Mouse (Mus musculus) CH12.LX (cell line): ENCODE measurements around the gene Slc48a1.

ENCODE experiments used
- CTCF ChIP-seq, 2 experiments: IDR thresholded peaks in 1 of 2; conservative IDR thresholded peaks in 1 of 2; 2 replicates each; pipeline ENCODE4 v1.5.1; 2011 to 2012; ENCODE audit warnings: low read depth in 2 of 2, low read length in 2 of 2, improper control_type of control experiment in 1 of 2, inconsistent platforms in 1 of 2, mild to moderate bottlenecking in 1 of 2, moderate library complexity in 1 of 2
- EP300 ChIP-seq: IDR thresholded peaks from 2 replicates; pipeline ENCODE4 v1.6.1; 2011; ENCODE audit warnings: low read length, improper control_type of control experiment
- KAT2A ChIP-seq: IDR thresholded peaks from 2 replicates; pipeline ENCODE4 v1.6.1; 2012; ENCODE audit warnings: low read length, improper control_type of control experiment, inconsistent platforms; ENCODE audit not compliant: insufficient replicate concordance
- POLR2A ChIP-seq: IDR thresholded peaks from 2 replicates; pipeline ENCODE4 v1.6.1; 2011; ENCODE audit warnings: low read depth, mild to moderate bottlenecking, improper control_type of control experiment, low read length
- RCOR1 ChIP-seq: conservative IDR thresholded peaks from 2 replicates; pipeline ENCODE4 v1.6.1; 2012; ENCODE audit warnings: low read depth, mild to moderate bottlenecking, inconsistent platforms, low read length, improper control_type of control experiment
- UBTF ChIP-seq: IDR thresholded peaks from 2 replicates; pipeline ENCODE4 v1.6.1; 2012; ENCODE audit warnings: low read depth, mild to moderate bottlenecking, inconsistent platforms, low read length, improper control_type of control experiment, moderate library complexity

- no peak for TF ChIP-seq UBTF
- TF ChIP-seq POLR2A, result no peak
- no peak for TF ChIP-seq RCOR1
- TF ChIP-seq CTCF (conservative IDR thresholded peaks at IDR 0.05 in 1 of 2, IDR thresholded peaks at IDR 0.05 in 1 of 2; ENCODE audit: low read depth in 2 of 2, low read length in 2 of 2), result no peak
- TF ChIP-seq KAT2A, result no peak
- TF ChIP-seq EP300, result no peak
Observed at GRCm38 (mm10) chr15:97755361-97755760, 23.0 kb upstream of the Slc48a1 start.
